Mouse (Mus musculus): ENCODE measurements around the gene Gm37240.

DNA sequence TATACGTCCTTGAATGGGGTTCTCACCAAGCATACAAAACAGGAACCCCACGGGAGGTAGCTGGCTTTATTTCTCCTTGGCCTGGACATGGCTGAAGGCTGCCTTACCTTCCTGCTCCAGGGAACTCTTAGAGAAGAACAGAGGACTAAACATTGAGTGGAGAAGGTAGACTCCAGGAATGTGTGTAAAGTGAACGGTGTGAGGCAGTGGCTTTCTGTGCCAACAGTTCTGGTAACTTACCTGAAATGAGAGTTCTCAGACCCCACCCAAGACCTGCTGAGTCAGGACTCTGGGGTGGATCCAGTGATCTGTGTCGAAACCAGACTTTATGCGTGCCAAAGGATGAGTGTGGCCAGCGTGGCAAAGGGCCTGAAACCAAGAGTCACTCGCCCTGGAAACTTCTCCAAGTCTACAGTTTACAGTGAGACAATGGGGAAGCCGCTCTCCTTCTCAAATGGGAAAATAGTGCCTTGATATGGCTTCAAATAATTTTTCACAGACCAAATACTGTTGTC, 1240.9 kb downstream of the Gm37240 start:
- no peak for TF ChIP-seq POLR2A (IDR thresholded peaks at IDR 0.05; ENCODE audit: insufficient read depth, low read depth, low read length)
- TF ChIP-seq CTCF (IDR thresholded peaks at IDR 0.05; ENCODE audit: insufficient read depth, low read depth, low read length): no peak

All from olfactory bulb, adult 2 months (tissue).